Mouse (Mus musculus) hindbrain, postnatal 0 days (tissue): ENCODE measurements around the gene Zfp358. TPM values are rescaled to one million over a fixed set of nuclear protein-coding genes. Genes with fewer than 3 reads are reported as not detected.

Experiments
- ATAC-seq: fragments of 200-750 bp; cut with Nextera tagmentation; 2 replicates; pipeline ENCODE4 v1.8.0; 2017; ENCODE audit warnings: mild to moderate bottlenecking, moderate TSS enrichment, moderate library complexity
- DNase-seq: peaks from one replicate; pipeline ENCODE4 v3.0.0-alpha.2; 2015; ENCODE audit warnings: low spot score
- H3K27ac ChIP-seq: fragments of 300-500 bp; sonication (generic); 2 replicates; pipeline ENCODE4 v1.5.1; 2014; ENCODE audit warnings: mild to moderate bottlenecking
- H3K27me3 ChIP-seq: fragments of 300-500 bp; sonication (generic); 2 replicates; pipeline ENCODE4 v1.6.1; 2014; ENCODE audit warnings: low read length, mixed read lengths; ENCODE audit not compliant: insufficient read depth
- H3K36me3 ChIP-seq: fragments of 300-500 bp; sonication (generic); 2 replicates; pipeline ENCODE4 v1.6.1; 2014; ENCODE audit warnings: low read length, mixed read lengths; ENCODE audit not compliant: insufficient read depth
- H3K4me1 ChIP-seq: fragments of 300-500 bp; sonication (generic); 2 replicates; pipeline ENCODE4 v1.6.1; 2014; ENCODE audit warnings: antibody characterized with exemption, low read length, mixed read lengths; ENCODE audit not compliant: insufficient read depth
- H3K4me2 ChIP-seq: fragments of 300-500 bp; sonication (generic); 2 replicates; pipeline ENCODE4 v1.6.1; 2014; ENCODE audit warnings: low read depth, mild to moderate bottlenecking, low read length, moderate library complexity, mixed read lengths
- H3K4me3 ChIP-seq: fragments of 300-500 bp; sonication (generic); 2 replicates; pipeline ENCODE4 v1.5.1; 2014; ENCODE audit warnings: low read length
- H3K9ac ChIP-seq: fragments of 300-500 bp; sonication (generic); replicated peaks from 2 replicates; pipeline ENCODE4 v1.6.1; 2014; ENCODE audit warnings: mild to moderate bottlenecking, low read length, moderate library complexity, mixed read lengths
- H3K9me3 ChIP-seq: fragments of 300-500 bp; sonication (generic); 2 replicates; pipeline ENCODE4 v1.6.1; 2016; ENCODE audit warnings: low read length, mixed read lengths
- CTCF ChIP-seq: IDR thresholded peaks from 2 replicates; pipeline ENCODE4 v1.5.1; 2016; ENCODE audit warnings: antibody characterized with exemption, control low read depth, low read depth
- WGBS: fragments of 180-500 bp; shearing (Covaris S2); extraction: QIAGEN DNeasy Blood & Tissue Kit; methylation state at CpG from one replicate; pipeline ENCODE4 v1.1.7; 2014; 5-methylcytosine and 5-hydroxymethylcytosine counted together
- polyA plus RNA-seq: library from polyadenylated mRNA; unstranded; fragments of >200 nt; fragmentation: Nextera tagmentation; extraction: Ambion mirVana; gene quantifications from 2 replicates; pipeline ENCODE4 v1.2.1, GENCODE M21; 2015
- total RNA-seq: library from RNA; depleted of rRNA; stranded (reverse); fragments of >200 nt; gene quantifications from 2 replicates; pipeline ENCODE4 v1.2.3, GENCODE M21; 2014

Zfp358 gene
- total and polyA plus RNA-seq, 2 experiments from 2014 or later, result 49.6 to 109 TPM

DNA sequence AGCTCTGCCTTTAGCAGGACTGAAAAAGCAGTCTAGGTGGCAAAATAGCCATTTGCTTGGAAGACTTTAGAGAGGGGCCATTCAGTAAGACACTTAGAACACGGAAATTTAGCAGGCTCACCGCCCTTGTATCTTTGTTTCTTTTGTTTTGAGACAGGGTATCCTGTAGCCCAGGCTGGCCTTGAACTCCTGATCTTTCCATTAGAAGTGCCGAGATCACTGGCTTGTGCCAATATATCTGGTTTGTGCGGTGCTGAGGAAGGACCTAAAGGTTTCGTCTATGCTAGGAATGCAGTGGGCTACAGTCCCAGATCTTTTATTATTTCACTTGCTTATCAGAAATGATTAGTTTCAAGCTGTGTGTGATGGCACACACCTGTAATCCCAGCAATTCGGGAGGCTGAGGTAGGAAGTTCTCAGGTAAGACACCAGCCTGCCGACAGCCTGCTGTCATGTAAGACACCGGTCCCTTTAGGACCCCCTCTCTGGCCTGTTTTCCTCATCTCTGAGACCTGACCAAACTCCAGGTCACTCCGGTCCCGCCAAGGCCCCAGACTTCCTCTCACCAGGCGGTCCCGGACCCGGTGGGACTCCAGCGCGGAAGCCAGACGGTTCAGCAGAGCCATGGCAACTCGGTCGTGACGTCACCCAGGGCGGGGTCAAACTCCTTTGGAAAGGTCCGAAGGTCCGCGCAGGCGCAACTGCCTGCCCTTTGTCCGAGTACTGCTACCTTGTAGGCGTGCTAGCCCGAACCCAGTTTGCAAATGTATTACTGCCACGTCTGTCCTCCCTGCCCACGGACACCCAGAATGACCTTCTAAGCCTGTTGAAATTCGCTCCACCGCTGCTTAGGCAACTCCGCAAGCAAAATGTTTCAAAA is 25.7 kb upstream of the Zfp358 start, which contains the start of gene Pex11g:
Gene Pex11g (minus strand): TSS at position 675 of the 880 bp plus-strand sequence.
- peaks cover 4% of the 10 kb centered on the region; the same call in 1 of the 2 replicates for H3K4me1 ChIP-seq
- WGBS, result 5% methylated on average over 32 of the region's 32 CpGs
- H3K4me2 ChIP-seq, result peak within 1 kb of the TSS; percentile 67
- H3K9me3 ChIP-seq, result no peaks in the 10 kb centered on the region
- ATAC-seq (peak; percentile 94), DNase-seq (peak; percentile 97)
- no peaks in the 10 kb centered on the region for H3K36me3 ChIP-seq
- peak within 1 kb of the TSS; percentile 46 for H3K9ac ChIP-seq
- peak within 1 kb of the TSS; percentile 39 for H3K4me3 ChIP-seq
- H3K27ac ChIP-seq, result peak within 1 kb of the TSS; percentile 76
- H3K27me3 ChIP-seq, result no peaks in the 10 kb centered on the region
- TF ChIP-seq CTCF, result no peak

DNA sequence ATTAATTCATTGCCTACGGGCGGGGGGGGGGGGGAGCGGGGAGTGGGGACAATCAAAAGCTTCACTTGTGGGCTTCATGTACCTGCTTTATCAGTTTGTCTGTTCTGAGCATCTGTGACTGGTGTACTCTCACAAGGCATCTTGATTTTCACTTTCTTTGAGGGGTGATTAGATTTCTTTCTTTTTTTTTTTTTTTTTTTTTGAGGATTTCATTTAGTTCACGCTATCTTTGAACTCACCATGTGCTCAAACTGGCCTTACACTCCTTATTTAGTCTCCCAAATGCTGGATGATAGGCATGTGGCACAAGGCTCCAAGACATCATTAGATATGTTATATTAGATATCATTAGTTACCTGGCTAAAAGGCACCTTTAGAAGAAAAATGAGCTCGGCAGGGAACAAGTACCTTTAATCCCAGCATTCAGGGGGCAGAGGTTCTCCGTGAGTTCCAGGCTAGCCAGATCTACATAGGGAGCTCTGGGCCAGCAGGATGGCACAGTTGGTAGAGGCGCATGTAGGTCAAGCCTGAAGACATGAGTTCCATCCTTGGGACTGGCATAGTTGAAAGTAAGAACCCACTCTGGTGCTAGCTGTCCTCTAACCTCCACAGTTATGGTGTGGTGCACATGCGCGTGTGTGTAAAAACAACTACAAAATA is 24.9 kb upstream of the Zfp358 start:
- no peak for TF ChIP-seq CTCF
- H3K27ac ChIP-seq, result peak overlapping the region; percentile 76
- no peaks in the 10 kb centered on the region for H3K27me3 ChIP-seq
- peak overlapping the region; percentile 39 for H3K4me3 ChIP-seq
- H3K4me2 ChIP-seq, result peak overlapping the region; percentile 67
- H3K36me3 ChIP-seq, result no peaks in the 10 kb centered on the region
- peak overlapping the region; percentile 46 for H3K9ac ChIP-seq
- ATAC-seq (no peak; the same call in 1 of the 2 replicates), DNase-seq (no peak)
- 45% methylated on average over 9 of the region's 9 CpGs for WGBS
- peaks cover 4% of the 10 kb centered on the region; the same call in 1 of the 2 replicates for H3K4me1 ChIP-seq
- no peaks in the 10 kb centered on the region for H3K9me3 ChIP-seq

GRCm38 (mm10) chr8:3468838-3469237 is 24.1 kb upstream of the Zfp358 start:
- Histone ChIP-seq H3K27ac (no peak overlapping the region), H3K9me3 (no peaks in the 10 kb centered on the region), H3K27me3 (no peaks in the 10 kb centered on the region), H3K4me1 (peaks cover 4% of the 10 kb centered on the region; the same call in 1 of the 2 replicates), H3K4me2 (no peak overlapping the region), H3K4me3 (no peak overlapping the region), H3K9ac (no peak overlapping the region), H3K36me3 (no peaks in the 10 kb centered on the region)
- WGBS, result 96% methylated on average over 1 of the region's 1 CpGs
- DNase-seq, result no peak
- TF ChIP-seq CTCF, result peak; percentile 11; the same call in 1 of the 2 replicates
- no peak for ATAC-seq

DNA sequence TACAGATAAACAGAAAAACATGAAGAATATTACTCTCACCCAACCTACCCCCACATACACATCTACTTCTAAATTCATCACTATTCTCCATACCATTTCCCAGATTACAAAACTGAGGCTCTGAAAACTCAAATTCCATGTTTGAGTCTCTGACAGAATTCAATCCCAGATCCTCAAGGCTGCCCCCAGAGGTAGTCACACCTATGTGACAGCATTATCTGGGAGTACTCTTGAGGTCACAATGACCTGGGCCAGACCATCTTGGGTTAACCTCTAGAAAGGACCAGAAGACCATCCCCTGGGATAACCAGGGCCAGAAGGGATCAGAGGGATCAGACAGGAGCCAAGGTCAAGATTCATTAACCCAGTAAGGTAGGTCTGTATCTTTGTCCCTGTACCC is 22.4 kb upstream of the Zfp358 start, which contains the start of gene Tex45:
Gene Tex45 (plus strand): TSS at position 301 of the 400 bp plus-strand sequence.
- Histone ChIP-seq H3K4me3 (no peak within 1 kb of the TSS), H3K4me1 (peaks cover 4% of the 10 kb centered on the region; the same call in 1 of the 2 replicates), H3K9me3 (no peaks in the 10 kb centered on the region), H3K27me3 (no peaks in the 10 kb centered on the region), H3K9ac (no peak within 1 kb of the TSS), H3K27ac (no peak within 1 kb of the TSS), H3K36me3 (no peaks in the 10 kb centered on the region), H3K4me2 (no peak within 1 kb of the TSS)
- TF ChIP-seq CTCF, result no peak
- no peak for ATAC-seq
- no peak for DNase-seq

GRCm38 (mm10) chr8:3475715-3476429 is 17.1 kb upstream of the Zfp358 start:
- H3K4me3 ChIP-seq, result peak overlapping the region; percentile 26
- no peaks in the 10 kb centered on the region for H3K9me3 ChIP-seq
- H3K4me2 ChIP-seq, result peak overlapping the region; percentile 50
- H3K9ac ChIP-seq, result peak overlapping the region; percentile 37
- peak; percentile 75 for ATAC-seq
- H3K27ac ChIP-seq, result no peak overlapping the region
- no peak for TF ChIP-seq CTCF
- peaks cover 5% of the 10 kb centered on the region; the same call in 1 of the 2 replicates for H3K4me1 ChIP-seq
- DNase-seq, result peak; percentile 25
- no peaks in the 10 kb centered on the region for H3K36me3 ChIP-seq
- 28% methylated on average over 37 of the region's 37 CpGs for WGBS
- H3K27me3 ChIP-seq, result no peaks in the 10 kb centered on the region; the same call in 1 of the 2 replicates

DNA sequence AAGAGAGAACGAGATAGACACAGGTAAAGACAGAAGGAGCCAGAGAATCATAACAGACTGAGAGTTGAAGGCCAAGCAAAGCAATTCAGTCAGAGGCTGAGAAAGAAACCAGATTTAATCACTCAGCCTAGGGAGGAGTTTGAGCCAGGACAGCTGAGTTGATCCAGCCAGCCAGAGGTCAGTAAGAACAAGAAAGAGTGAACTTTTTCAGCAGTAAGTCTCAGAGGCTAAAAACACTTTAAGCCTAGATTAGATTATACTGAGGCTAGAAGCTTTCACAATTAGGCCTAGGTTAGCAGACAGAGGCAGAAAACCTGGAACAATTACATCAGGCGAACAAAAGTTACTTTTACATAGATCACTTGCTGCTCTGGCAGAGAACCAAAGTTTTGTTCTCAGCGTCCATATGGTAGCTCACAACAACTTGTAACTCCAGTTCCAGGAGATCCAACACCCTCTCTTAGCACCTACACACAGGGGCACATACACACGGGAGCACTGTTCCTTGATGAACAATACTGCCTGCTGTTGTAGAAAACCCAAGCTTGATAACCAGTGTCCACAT is 12.6 kb upstream of the Zfp358 start:
- no peaks in the 10 kb centered on the region for H3K36me3 ChIP-seq
- H3K4me1 ChIP-seq, result peaks cover 5% of the 10 kb centered on the region; the same call in 1 of the 2 replicates
- WGBS, result 76% methylated on average over 4 of the region's 4 CpGs
- H3K27ac ChIP-seq, result no peak overlapping the region
- no peaks in the 10 kb centered on the region for H3K9me3 ChIP-seq
- no peak for TF ChIP-seq CTCF
- ATAC-seq (no peak), DNase-seq (no peak)
- no peak overlapping the region for H3K4me3 ChIP-seq
- H3K9ac ChIP-seq, result no peak overlapping the region
- no peak overlapping the region for H3K4me2 ChIP-seq
- H3K27me3 ChIP-seq, result no peaks in the 10 kb centered on the region; the same call in 1 of the 2 replicates
